Mouse (Mus musculus): Measurements from ENCODE around the gene 6030452D12Rik.

6030452D12Rik gene

GRCm38 (mm10) chr8:106500018-106500685 lies at the start of gene 6030452D12Rik:
TSS of gene 6030452D12Rik (plus strand) at chr8:106500522.
- DNase-seq = no peak

DNA sequence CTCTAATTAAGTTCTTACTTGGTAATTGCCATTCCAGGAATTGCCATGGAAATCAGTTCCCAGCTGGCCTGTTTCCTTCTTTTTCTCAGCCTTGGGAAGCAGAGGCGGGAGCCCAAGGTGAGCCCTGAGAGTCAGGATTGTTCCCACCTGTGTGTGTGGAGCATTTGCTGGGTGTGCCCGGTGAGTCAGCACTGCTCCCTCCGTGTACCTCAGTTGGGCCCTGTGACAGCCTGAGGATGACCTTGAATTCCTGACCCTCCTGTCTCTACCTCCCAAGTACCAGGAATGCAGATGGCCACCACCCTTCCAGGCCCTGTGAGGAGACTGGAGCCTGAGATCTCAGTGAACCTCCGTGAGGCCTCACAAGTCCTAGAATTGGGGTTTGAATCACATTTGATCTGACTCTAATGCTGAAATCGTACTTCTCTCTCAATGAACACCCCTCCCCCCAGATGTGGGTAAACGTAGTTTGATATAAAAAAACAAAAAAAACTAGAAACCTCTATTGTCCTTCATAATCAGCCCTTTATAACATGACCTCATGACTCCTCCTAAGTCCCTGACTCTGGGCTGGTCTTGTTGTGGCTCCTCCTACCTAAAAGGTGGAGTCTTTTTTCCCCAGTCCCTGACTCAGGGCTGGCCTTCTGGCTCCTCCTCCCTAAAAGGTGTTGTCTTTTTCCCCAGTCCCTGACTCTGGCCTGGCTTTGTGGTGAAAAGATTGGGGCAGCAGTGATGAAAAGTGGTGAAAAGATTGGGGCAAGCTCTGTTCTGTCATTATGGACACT lies 48.8 kb upstream of the 6030452D12Rik start:
- DNase-seq = no peak

DNA sequence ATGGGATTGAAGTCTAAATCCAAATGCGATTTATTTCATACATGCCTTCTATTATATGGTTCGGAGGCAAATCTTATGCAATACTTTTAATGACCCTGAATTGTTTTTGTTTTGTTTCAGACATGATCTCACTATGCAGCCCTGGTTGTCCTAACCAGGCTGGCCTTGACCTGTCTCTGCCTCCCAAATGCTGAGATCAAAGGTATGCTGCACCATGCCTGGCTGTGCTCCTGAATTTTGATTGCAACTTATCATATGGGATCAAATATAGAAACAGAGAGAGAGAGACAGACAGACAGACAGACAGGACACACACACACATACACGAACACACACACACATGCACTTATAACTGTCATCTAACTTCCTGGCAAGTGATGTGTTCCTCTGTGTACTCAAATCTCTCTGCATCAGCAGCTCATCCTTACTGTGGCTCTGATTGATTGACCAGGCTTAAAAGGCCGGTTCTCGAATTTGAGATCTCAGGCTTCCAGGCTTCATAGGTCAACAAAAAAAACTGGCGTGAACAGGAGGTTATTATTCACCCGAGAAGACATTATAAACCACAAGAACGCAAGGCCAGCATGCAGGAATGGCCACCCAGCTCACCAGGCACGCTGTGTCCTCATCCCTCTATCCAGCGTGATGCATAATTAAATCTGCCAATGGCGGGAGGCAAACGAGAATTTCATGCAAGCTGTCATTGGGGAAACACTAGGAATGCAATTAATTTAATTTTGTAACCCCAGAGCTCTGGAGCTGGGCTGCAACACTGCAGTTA lies 47.4 kb upstream of the 6030452D12Rik start:
- DNase-seq = no peak

DNA sequence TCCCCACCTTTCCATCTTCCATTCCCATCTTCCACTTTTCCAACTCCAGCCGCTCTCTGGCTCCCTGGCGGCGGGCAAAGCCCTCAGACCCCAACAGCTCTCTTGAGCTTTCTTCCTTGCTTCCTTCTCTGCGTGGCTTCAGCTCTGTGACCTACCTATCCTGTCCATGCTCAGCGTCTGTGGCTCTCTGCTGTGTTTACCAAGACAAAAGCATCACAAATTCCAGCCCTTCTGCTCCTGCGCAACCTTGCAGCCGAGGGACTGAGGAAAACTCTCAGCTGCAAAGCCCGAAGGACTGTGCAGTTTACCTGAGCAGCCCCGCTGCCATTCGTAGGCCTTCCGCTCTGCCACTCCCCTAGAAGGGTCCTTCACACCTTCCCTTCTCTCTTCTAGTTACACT lies 46.3 kb upstream of the 6030452D12Rik start:
- no peak for DNase-seq

DNA sequence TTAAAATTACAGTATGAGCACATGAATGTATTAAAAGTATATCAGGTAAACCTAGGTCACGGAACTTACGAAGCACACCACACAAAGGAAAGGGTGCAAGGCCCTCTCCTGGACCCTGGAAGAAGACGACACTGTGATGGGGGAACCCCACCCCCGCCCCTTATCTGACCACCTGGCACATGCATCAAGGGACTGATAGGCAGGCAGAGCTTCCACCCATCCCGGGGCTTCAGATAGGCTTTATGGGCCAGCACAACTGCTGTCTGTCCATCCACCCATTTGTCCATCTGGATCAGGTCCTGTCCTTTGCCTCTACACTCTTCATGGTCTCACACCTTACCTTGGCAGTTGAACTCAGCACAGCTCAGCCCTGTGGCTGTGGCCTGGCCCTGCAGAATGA lies 38.2 kb upstream of the 6030452D12Rik start:
- no peak for DNase-seq

GRCm38 (mm10) chr8:106463795-106464194 lies 36.5 kb upstream of the 6030452D12Rik start:
- DNase-seq = no peak

DNA sequence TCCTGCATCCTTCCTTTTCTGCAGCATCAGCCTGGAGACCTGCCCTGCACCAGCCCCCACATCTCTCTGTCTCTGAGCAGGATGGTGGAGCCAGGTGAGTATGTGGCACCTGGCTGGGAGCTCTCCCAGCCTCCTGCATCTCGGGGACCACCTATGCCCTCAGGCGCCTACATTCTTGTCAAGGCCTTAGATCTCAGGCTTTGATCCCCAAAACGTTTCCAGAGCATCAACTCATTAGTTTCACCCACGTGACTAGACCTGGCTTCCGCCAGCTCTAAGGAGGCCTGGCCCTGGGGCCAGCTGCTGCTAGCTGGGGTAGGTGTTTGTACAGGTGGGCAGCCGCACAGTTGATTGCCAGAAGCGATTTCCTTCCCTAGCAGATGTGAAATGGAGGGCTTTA lies 30.8 kb upstream of the 6030452D12Rik start:
- no peak for DNase-seq

DNA sequence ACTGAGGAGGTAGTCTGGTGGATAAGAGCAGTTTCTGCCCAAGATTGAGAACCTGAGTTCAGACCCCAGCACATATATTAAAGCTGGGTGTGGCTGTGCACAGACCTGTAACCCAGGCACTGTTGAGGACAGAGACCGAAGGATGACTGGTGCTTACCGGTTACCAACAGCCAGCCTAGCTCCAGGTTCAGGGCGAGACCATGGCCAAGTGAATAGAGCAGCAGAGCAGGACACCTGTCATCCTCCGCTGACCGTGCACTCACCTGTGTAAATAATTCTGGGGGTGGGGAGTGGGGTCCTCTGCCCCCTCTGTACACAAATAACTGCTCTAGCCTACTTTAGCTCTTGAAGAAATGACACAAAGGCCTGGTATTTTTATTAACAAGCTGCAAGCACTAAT lies 26.3 kb upstream of the 6030452D12Rik start:
- DNase-seq = no peak

GRCm38 (mm10) chr8:106504241-106504640 lies 3.9 kb downstream of the 6030452D12Rik start:
- DNase-seq = no peak

GRCm38 (mm10) chr8:106505328-106505965 lies 5.1 kb downstream of the 6030452D12Rik start:
- DNase-seq = no peak

DNA sequence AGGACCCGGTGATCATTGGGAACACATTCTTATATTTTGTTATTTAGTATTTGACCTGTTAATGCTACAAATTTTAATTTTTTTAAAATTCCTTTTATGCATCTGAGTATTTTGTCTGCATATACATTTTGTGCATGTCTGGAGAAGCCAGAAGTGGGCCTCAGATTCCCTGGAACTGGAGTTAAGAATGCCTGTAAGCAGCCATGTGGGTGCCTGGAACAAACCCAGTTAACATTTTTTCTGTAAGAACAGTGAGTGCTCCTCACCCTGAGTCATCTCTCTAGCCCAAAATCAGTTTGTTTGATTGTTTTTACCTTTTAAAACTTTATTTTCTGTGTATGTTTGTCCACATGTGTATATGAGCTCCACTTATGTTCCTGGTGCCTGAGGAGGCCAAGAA lies 5.8 kb downstream of the 6030452D12Rik start:
- no peak for DNase-seq

GRCm38 (mm10) chr8:106507761-106508331 lies 7.5 kb downstream of the 6030452D12Rik start:
- DNase-seq = no peak

GRCm38 (mm10) chr8:106508456-106508855 lies 8.1 kb downstream of the 6030452D12Rik start:
- no peak for DNase-seq

DNA sequence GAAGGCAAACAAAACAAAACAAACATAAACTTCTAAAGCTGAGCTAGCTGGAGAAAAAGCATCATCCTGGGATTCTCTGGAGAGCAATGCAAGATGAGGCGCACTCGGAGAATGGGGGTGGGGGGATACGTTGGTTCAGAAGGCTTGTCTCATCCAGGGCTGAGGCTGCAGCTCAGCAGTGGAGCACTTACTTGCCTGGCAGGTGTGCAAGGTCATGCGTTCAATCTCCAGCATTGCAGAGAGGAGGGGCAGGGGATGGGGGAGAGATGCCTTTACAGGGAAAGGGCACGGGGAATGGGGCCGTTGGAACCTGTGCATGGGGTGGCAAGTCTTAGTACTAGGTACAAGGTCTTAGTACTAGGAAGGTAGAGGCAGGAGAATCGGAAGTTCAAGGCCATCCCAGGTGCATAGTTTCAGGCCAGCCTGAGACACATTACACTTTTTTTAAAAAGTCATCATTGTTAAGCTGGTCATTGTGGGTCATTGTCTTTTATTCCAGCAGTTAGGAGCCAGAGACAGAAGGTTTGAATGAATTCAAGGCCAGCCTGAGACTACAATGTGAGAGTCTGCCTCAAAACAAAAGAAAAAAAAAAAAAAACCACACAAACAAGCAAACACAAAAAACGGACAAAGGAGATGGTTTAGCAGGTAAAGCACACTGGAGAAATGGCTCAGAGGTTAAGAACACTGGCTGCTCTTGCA lies 8.9 kb downstream of the 6030452D12Rik start:
- no peak for DNase-seq

- DNase-seq = peak; percentile 42
These were observed 10.1 kb downstream of the 6030452D12Rik start, which contains the start of gene Cdh3 for GRCm38 (mm10) chr8:106510365-106510975. TSS of gene Cdh3 (plus strand) at chr8:106510891.

DNA sequence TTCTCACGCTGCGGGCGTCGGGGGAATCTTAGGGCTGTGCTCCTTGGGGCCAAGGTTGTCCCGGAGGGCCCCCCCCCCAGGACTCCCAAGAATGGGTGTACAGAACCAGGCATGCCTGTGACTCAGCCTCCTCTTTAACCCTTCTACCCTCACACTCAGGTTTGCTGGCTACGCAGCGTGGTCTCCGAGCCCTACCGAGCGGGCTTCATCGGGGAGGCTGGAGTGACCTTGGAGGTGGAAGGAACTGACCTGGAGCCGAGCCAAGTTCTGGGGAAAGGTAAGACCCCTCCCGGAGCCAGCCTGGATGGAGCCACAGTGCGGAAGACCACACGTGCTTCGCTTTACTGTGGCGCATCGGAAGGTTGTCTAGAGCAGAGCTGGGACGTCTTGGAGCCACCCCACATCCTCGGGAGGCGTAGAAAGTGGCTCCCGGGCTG lies 10.8 kb downstream of the 6030452D12Rik start:
- no peak for DNase-seq

DNA sequence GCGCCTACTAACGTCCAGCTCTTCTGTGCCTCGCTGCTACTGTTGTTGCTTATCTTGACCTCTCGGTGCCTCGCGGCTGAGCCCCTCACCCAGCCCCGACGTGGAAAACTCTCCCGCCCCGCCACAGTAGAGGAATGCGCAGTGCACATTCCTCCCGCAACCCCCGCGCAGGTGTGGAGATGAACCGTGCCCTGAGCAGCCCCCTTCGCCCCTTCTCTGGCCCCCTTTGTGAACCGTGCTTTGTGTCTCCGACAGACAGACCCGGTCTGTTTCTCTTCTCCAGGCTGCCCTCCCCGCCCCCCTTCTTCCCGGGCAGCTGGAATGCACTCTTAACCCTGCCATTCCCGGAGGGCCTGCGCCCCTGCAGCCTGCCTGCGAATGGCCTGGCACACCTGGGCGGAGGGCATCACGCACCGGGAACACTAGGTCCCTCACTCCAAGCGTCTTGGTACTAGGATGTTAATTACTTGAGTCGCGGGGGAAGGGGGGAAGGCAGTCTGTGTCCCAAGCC lies 11.3 kb downstream of the 6030452D12Rik start:
- DNase-seq = peak; percentile 5

- no peak for DNase-seq
These were observed 12.3 kb downstream of the 6030452D12Rik start for GRCm38 (mm10) chr8:106512475-106513150.

- no peak for DNase-seq
These were observed 15.7 kb downstream of the 6030452D12Rik start for GRCm38 (mm10) chr8:106515946-106516479.

DNA sequence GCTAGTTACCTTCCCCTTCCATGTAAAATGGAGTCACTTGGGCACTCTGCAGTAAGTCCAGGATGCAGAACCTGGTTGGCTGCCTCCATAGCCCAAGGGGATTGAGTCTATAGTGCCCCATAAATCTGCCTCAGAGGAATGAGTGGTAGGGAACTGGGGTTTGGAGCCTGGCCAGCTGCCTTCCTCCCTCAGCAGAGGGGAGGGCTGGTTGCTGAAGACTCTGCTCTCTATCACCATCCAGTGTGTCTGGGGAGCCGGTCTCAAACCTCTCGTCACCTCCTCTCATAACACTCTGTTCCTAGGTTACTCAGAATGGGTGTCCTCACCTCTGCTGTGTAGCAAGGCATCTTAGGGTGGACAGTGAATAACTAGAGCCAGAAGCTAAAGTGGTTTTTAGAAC lies 16.3 kb downstream of the 6030452D12Rik start:
- DNase-seq = no peak
